Mouse (Mus musculus): ENCODE measurements around the gene Tmprss11e. TPM values are rescaled to one million over a fixed set of nuclear protein-coding genes. Genes with fewer than 3 reads are reported as not detected.
A peak's percentile ranks its signal among the peaks of the same experiment; 100 is the strongest.

Gene Tmprss11e
- polyA plus RNA-seq, 1 experiment from 2014 or later = 2.3 TPM

- no peak for ATAC-seq (ENCODE audit: insufficient read depth, low FRiP score)
- H3K27me3 ChIP-seq (ENCODE audit: control insufficient read depth, insufficient read depth, low read length) = no peaks in the 10 kb centered on the region
- 21% methylated on average over 3 of the region's 3 CpGs for WGBS
- no peaks in the 10 kb centered on the region for H3K9me3 ChIP-seq (replicated peaks; ENCODE audit: control insufficient read depth, low read length)
- no peak overlapping the region for H3K9ac ChIP-seq (ENCODE audit: low read length)
- peaks cover 3% of the 10 kb centered on the region; the same call in 1 of the 2 replicates for H3K4me1 ChIP-seq (ENCODE audit: control insufficient read depth, insufficient read depth, low read length)
- no peak overlapping the region for H3K4me2 ChIP-seq (ENCODE audit: low read depth, low read length)
- 0 out of 2 replicates have a peak overlapping the region, but pooled peaks have one; percentile 6 for H3K27ac ChIP-seq (ENCODE audit: low read length)
- no peaks in the 10 kb centered on the region for H3K36me3 ChIP-seq (ENCODE audit: control insufficient read depth, insufficient read depth, low read length)
- H3K4me3 ChIP-seq (replicated peaks; ENCODE audit: low read length) = no peak overlapping the region
Observed at GRCm38 (mm10) chr5:86769015-86769658, 23.5 kb upstream of the Tmprss11e start.

DNA sequence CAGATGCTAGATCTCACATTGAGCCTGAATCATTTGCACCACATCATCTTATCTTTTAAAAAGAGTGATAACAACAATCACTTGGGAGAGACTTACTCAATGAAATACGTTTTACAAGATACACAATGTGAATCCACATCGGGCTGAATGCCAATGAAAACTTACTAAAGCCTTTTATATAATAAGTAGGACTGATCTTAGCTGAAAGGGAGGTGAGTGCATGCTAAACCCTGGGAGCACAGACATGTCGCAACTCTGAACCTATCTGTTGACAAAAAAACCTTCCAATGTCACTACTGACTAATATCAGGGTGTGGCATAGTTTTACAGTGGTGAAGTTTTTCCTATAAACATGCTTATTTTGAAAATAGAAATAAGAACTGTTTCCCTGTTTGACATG is 2.8 kb downstream of the Tmprss11e start:
- no peaks in the 10 kb centered on the region for H3K9me3 ChIP-seq (replicated peaks; ENCODE audit: control insufficient read depth, low read length)
- no peaks in the 10 kb centered on the region for H3K27me3 ChIP-seq (ENCODE audit: control insufficient read depth, insufficient read depth, low read length)
- no peaks in the 10 kb centered on the region for H3K4me1 ChIP-seq (ENCODE audit: control insufficient read depth, insufficient read depth, low read length)
- H3K27ac ChIP-seq (ENCODE audit: low read length) = no peak overlapping the region
- H3K4me3 ChIP-seq (replicated peaks; ENCODE audit: low read length) = no peak overlapping the region
- 47% methylated on average over 3 of the region's 3 CpGs for WGBS
- no peak overlapping the region for H3K9ac ChIP-seq (ENCODE audit: low read length)
- H3K36me3 ChIP-seq (ENCODE audit: control insufficient read depth, insufficient read depth, low read length) = no peaks in the 10 kb centered on the region
- H3K4me2 ChIP-seq (ENCODE audit: low read depth, low read length) = no peak overlapping the region
- ATAC-seq (ENCODE audit: insufficient read depth, low FRiP score) = no peak

GRCm38 (mm10) chr5:86741146-86741545 is 4.5 kb downstream of the Tmprss11e start:
- Histone ChIP-seq H3K4me1 (ENCODE audit: control insufficient read depth, insufficient read depth, low read length) (no peaks in the 10 kb centered on the region), H3K27ac (ENCODE audit: low read length) (no peak overlapping the region), H3K27me3 (ENCODE audit: control insufficient read depth, insufficient read depth, low read length) (no peaks in the 10 kb centered on the region), H3K4me3 (replicated peaks; ENCODE audit: low read length) (no peak overlapping the region), H3K4me2 (ENCODE audit: low read depth, low read length) (no peak overlapping the region), H3K36me3 (ENCODE audit: control insufficient read depth, insufficient read depth, low read length) (no peaks in the 10 kb centered on the region), H3K9ac (ENCODE audit: low read length) (no peak overlapping the region), H3K9me3 (replicated peaks; ENCODE audit: control insufficient read depth, low read length) (no peaks in the 10 kb centered on the region)
- ATAC-seq (ENCODE audit: insufficient read depth, low FRiP score) = peak; percentile 66; the same call in 1 of the 2 replicates
- 65% methylated on average over 5 of the region's 5 CpGs for WGBS

DNA sequence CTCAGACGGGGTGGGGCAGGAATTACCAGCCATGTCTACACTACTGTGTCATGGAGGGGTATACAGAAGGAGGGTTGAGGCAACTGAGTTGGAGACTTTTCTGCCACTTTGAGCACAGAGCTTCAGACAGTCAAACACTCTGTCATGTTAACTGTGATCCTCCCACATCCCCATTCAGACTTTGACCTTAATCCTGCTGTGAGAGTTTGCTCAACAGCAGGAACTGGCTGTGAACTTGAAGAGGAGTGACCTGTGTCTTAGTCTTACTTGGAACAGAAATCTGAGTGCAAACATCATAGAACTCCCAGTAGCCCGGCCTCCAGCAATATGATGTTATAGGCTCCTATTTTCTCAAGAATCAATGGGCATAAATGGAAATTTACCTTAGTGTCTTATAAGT is 9.8 kb downstream of the Tmprss11e start:
- Histone ChIP-seq H3K4me1 (ENCODE audit: control insufficient read depth, insufficient read depth, low read length) (no peaks in the 10 kb centered on the region), H3K27ac (ENCODE audit: low read length) (no peak overlapping the region), H3K9ac (ENCODE audit: low read length) (no peak overlapping the region), H3K27me3 (ENCODE audit: control insufficient read depth, insufficient read depth, low read length) (no peaks in the 10 kb centered on the region), H3K9me3 (replicated peaks; ENCODE audit: control insufficient read depth, low read length) (no peaks in the 10 kb centered on the region), H3K4me3 (replicated peaks; ENCODE audit: low read length) (no peak overlapping the region), H3K4me2 (ENCODE audit: low read depth, low read length) (no peak overlapping the region), H3K36me3 (ENCODE audit: control insufficient read depth, insufficient read depth, low read length) (no peaks in the 10 kb centered on the region)
- 63% methylated on average over 2 of the region's 2 CpGs for WGBS
- ATAC-seq (ENCODE audit: insufficient read depth, low FRiP score) = no peak

- H3K4me2 ChIP-seq (ENCODE audit: low read depth, low read length) = no peak overlapping the region
- no peaks in the 10 kb centered on the region for H3K36me3 ChIP-seq (ENCODE audit: control insufficient read depth, insufficient read depth, low read length)
- no peak overlapping the region for H3K9ac ChIP-seq (ENCODE audit: low read length)
- peak; percentile 50; the same call in 1 of the 2 replicates for ATAC-seq (ENCODE audit: insufficient read depth, low FRiP score)
- no peaks in the 10 kb centered on the region for H3K27me3 ChIP-seq (ENCODE audit: control insufficient read depth, insufficient read depth, low read length)
- H3K4me1 ChIP-seq (ENCODE audit: control insufficient read depth, insufficient read depth, low read length) = no peaks in the 10 kb centered on the region
- WGBS = 52% methylated on average over 4 of the region's 4 CpGs
- H3K4me3 ChIP-seq (replicated peaks; ENCODE audit: low read length) = no peak overlapping the region
- H3K27ac ChIP-seq (ENCODE audit: low read length) = peak overlapping the region; percentile 30; the same call in 1 of the 2 replicates
- H3K9me3 ChIP-seq (replicated peaks; ENCODE audit: control insufficient read depth, low read length) = no peaks in the 10 kb centered on the region
Observed at GRCm38 (mm10) chr5:86730587-86730986, 15.0 kb downstream of the Tmprss11e start.

DNA sequence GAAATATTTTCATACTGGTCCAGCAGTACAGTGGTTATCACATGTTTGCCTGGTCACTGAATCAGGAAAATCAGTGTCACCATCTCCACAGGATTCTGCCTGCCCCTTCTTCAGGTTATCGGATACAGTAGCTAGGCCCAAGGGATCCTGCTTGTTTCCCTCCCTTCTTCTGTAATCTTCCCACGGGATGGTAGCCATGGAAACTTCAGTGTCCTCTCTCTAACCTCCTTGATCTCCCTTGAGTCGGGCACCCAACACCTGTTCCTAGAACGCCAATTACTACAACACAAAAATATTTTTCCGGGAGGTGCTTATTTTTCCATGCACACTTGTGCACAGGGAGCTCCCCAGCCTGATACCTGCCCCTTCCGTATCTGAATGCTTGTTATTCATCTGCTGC is 17.0 kb downstream of the Tmprss11e start:
- Histone ChIP-seq H3K9ac (ENCODE audit: low read length) (no peak overlapping the region), H3K36me3 (ENCODE audit: control insufficient read depth, insufficient read depth, low read length) (no peaks in the 10 kb centered on the region), H3K27me3 (ENCODE audit: control insufficient read depth, insufficient read depth, low read length) (no peaks in the 10 kb centered on the region), H3K4me3 (replicated peaks; ENCODE audit: low read length) (no peak overlapping the region), H3K27ac (ENCODE audit: low read length) (no peak overlapping the region), H3K9me3 (replicated peaks; ENCODE audit: control insufficient read depth, low read length) (no peaks in the 10 kb centered on the region), H3K4me2 (ENCODE audit: low read depth, low read length) (no peak overlapping the region), H3K4me1 (ENCODE audit: control insufficient read depth, insufficient read depth, low read length) (no peaks in the 10 kb centered on the region)
- WGBS = 71% methylated on average over 6 of the region's 6 CpGs
- ATAC-seq (ENCODE audit: insufficient read depth, low FRiP score) = no peak

- H3K9ac ChIP-seq (ENCODE audit: low read length) = no peak overlapping the region
- no peak for ATAC-seq (ENCODE audit: insufficient read depth, low FRiP score)
- H3K27me3 ChIP-seq (ENCODE audit: control insufficient read depth, insufficient read depth, low read length) = no peaks in the 10 kb centered on the region
- H3K4me1 ChIP-seq (ENCODE audit: control insufficient read depth, insufficient read depth, low read length) = no peaks in the 10 kb centered on the region
- H3K36me3 ChIP-seq (ENCODE audit: control insufficient read depth, insufficient read depth, low read length) = no peaks in the 10 kb centered on the region
- 63% methylated on average over 9 of the region's 9 CpGs for WGBS
- no peak overlapping the region for H3K27ac ChIP-seq (ENCODE audit: low read length)
- no peaks in the 10 kb centered on the region for H3K9me3 ChIP-seq (replicated peaks; ENCODE audit: control insufficient read depth, low read length)
- H3K4me2 ChIP-seq (ENCODE audit: low read depth, low read length) = no peak overlapping the region
- no peak overlapping the region for H3K4me3 ChIP-seq (replicated peaks; ENCODE audit: low read length)
Observed at GRCm38 (mm10) chr5:86727033-86727432, 18.6 kb downstream of the Tmprss11e start.

- no peaks in the 10 kb centered on the region for H3K4me1 ChIP-seq (ENCODE audit: control insufficient read depth, insufficient read depth, low read length)
- no peaks in the 10 kb centered on the region for H3K9me3 ChIP-seq (replicated peaks; ENCODE audit: control insufficient read depth, low read length)
- no peaks in the 10 kb centered on the region for H3K36me3 ChIP-seq (ENCODE audit: control insufficient read depth, insufficient read depth, low read length)
- no peak overlapping the region for H3K9ac ChIP-seq (ENCODE audit: low read length)
- no peak overlapping the region for H3K4me2 ChIP-seq (ENCODE audit: low read depth, low read length)
- ATAC-seq (ENCODE audit: insufficient read depth, low FRiP score) = no peak
- H3K27ac ChIP-seq (ENCODE audit: low read length) = no peak overlapping the region
- no peaks in the 10 kb centered on the region for H3K27me3 ChIP-seq (ENCODE audit: control insufficient read depth, insufficient read depth, low read length)
- no peak overlapping the region for H3K4me3 ChIP-seq (replicated peaks; ENCODE audit: low read length)
Observed at GRCm38 (mm10) chr5:86725021-86725420, 20.6 kb downstream of the Tmprss11e start.

DNA sequence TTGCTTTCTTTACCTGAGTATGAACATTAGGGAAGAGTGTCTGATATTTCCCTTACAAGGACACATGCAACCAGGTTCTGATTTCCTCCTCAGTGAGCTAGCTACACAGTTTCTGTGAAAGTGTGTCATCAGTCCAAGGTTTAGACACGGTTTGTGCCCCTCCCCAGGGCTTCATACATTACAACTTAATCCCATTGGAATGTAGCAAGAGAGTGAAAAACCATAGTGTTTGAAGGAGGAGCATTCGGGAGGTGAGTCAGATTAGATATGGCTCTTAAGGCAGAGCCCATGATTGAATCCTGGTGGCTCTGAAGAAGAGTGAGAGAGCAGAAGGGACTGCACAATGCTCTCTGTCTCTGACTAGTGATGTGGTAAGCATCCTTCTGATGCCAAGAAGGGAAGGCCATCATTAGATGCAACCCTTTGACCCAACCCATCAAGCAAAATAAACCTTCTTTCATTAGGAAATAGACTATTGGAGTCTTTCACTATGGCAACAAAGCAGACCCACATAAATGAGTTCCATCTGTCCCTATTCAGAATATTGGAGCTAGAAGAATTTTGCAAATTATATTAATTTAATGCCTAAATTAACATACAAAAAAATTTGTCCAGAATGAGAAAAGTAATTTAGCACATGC is 22.7 kb downstream of the Tmprss11e start:
- ATAC-seq (ENCODE audit: insufficient read depth, low FRiP score) = no peak
- no peak overlapping the region for H3K27ac ChIP-seq (ENCODE audit: low read length)
- 40% methylated on average over 2 of the region's 2 CpGs for WGBS

More for the DNA sequence above, 22.7 kb downstream of the Tmprss11e start:
- no peaks in the 10 kb centered on the region for H3K27me3 ChIP-seq (ENCODE audit: control insufficient read depth, insufficient read depth, low read length)
- H3K9ac ChIP-seq (ENCODE audit: low read length) = no peak overlapping the region
- no peak overlapping the region for H3K4me3 ChIP-seq (replicated peaks; ENCODE audit: low read length)
- H3K4me1 ChIP-seq (ENCODE audit: control insufficient read depth, insufficient read depth, low read length) = no peaks in the 10 kb centered on the region
- H3K9me3 ChIP-seq (replicated peaks; ENCODE audit: control insufficient read depth, low read length) = no peaks in the 10 kb centered on the region
- no peaks in the 10 kb centered on the region for H3K36me3 ChIP-seq (ENCODE audit: control insufficient read depth, insufficient read depth, low read length)
- no peak overlapping the region for H3K4me2 ChIP-seq (ENCODE audit: low read depth, low read length)

All from stomach, embryonic 16.5 days (tissue).